Mouse (Mus musculus): ENCODE measurements at regions not wholly inside any gene's neighbourhood (a gene's known extent, or its start where the extent isn't known, plus 50 kb on each side); places are given as distances from the start of the nearest gene placed in this dataset.

- no peak for DNase-seq (ENCODE audit: low read depth)
Observed at GRCm38 (mm10) chr8:10869866-10870265, 138.4 kb downstream of the Irs2 start.

- DNase-seq (ENCODE audit: low read depth), result no peak
Observed at GRCm38 (mm10) chr8:10866696-10867395, 141.4 kb downstream of the Irs2 start.

GRCm38 (mm10) chr8:10865941-10866513 is 142.2 kb downstream of the Irs2 start:
- DNase-seq (ENCODE audit: low read depth), result no peak

- DNase-seq (ENCODE audit: low read depth), result no peak
Observed at GRCm38 (mm10) chr8:10865415-10865821, 142.8 kb downstream of the Irs2 start.

GRCm38 (mm10) chr8:10862442-10862841 is 145.8 kb downstream of the Irs2 start:
- DNase-seq (ENCODE audit: low read depth), result no peak

GRCm38 (mm10) chr8:10860810-10861209 is 147.4 kb downstream of the Irs2 start:
- DNase-seq (ENCODE audit: low read depth), result no peak

GRCm38 (mm10) chr8:10857874-10858273 is 150.4 kb downstream of the Irs2 start:
- no peak for DNase-seq (ENCODE audit: low read depth)

- DNase-seq (ENCODE audit: low read depth), result no peak
Observed at GRCm38 (mm10) chr8:10856996-10857720, 151.1 kb downstream of the Irs2 start.

GRCm38 (mm10) chr8:10855696-10856095 is 152.6 kb downstream of the Irs2 start:
- DNase-seq (ENCODE audit: low read depth), result no peak

GRCm38 (mm10) chr8:10855131-10855530 is 153.1 kb downstream of the Irs2 start:
- DNase-seq (ENCODE audit: low read depth), result no peak

GRCm38 (mm10) chr8:10854600-10854999 is 153.7 kb downstream of the Irs2 start:
- DNase-seq (ENCODE audit: low read depth), result no peak

- DNase-seq (ENCODE audit: low read depth), result no peak
Observed at GRCm38 (mm10) chr8:10853901-10854300, 154.4 kb downstream of the Irs2 start.

- no peak for DNase-seq (ENCODE audit: low read depth)
Observed at GRCm38 (mm10) chr8:10849916-10850315, 158.3 kb downstream of the Irs2 start.

GRCm38 (mm10) chr8:10845607-10846006 is 162.7 kb downstream of the Irs2 start:
- DNase-seq (ENCODE audit: low read depth), result no peak

GRCm38 (mm10) chr8:10840853-10841531 is 167.3 kb downstream of the Irs2 start:
- DNase-seq (ENCODE audit: low read depth), result no peak

GRCm38 (mm10) chr8:10840044-10840443 is 168.2 kb downstream of the Irs2 start:
- no peak for DNase-seq (ENCODE audit: low read depth)

GRCm38 (mm10) chr8:10835054-10835453 is 173.2 kb downstream of the Irs2 start:
- DNase-seq (ENCODE audit: low read depth), result no peak

- DNase-seq (ENCODE audit: low read depth), result no peak
Observed at GRCm38 (mm10) chr8:10831864-10832263, 176.4 kb downstream of the Irs2 start.

GRCm38 (mm10) chr8:10831277-10831676 is 177.0 kb downstream of the Irs2 start:
- no peak for DNase-seq (ENCODE audit: low read depth)

GRCm38 (mm10) chr8:10830835-10831234 is 177.4 kb downstream of the Irs2 start:
- DNase-seq (ENCODE audit: low read depth), result no peak

GRCm38 (mm10) chr8:10828580-10828979 is 179.7 kb downstream of the Irs2 start:
- DNase-seq (ENCODE audit: low read depth), result no peak

GRCm38 (mm10) chr8:10827560-10827959 is 180.7 kb downstream of the Irs2 start:
- DNase-seq (ENCODE audit: low read depth), result no peak

- no peak for DNase-seq (ENCODE audit: low read depth)
Observed at GRCm38 (mm10) chr8:10825981-10826380, 182.3 kb downstream of the Irs2 start.

All from induced T-regulatory cell, adult 2 months (primary cell).